Mouse (Mus musculus): ENCODE measurements around the gene Lif. TPM values are rescaled to one million over a fixed set of nuclear protein-coding genes. Genes with fewer than 3 reads are reported as not detected.

Lif gene
- polyA plus RNA-seq, 1 experiment from 2014 or later, result 0.65 TPM

DNA sequence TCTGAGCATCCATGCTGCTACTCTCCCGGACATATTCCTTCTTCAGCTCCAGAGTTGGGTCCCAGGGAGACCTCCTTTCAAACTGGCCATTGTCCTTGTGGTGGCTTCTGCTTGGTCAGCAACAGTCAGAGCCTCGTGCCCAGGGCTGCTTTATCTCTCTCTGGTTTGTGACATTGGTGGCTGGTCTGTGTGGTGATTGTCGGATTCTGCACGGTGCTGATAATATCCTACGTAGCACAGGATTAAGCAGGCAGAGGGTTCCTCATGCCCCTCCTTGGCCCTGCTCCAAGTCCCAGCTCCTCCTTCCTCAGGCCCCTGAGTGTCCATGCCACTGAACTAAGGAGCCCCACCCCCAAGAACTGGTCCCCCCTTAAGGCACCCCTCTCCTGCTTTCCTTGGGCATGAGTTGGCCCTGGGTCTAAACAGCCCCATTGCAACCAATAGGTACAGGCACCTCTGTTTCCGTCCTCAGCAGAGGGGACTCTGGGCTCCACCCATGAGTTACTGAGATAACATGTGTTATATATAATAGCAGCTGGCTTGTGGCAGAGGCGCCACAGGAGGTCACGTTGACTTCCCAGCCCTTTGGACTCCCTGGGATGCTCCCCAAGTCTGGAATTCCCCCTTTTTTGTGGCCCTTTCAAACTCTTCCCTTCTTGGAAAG lies 35.0 kb downstream of the Lif start:
- Histone ChIP-seq H3K9me3 (no peaks in the 10 kb centered on the region), H3K4me3 (replicated peaks) (no peak overlapping the region), H3K27me3 (replicated peaks) (no peaks in the 10 kb centered on the region), H3K4me1 (peaks cover 8% of the 10 kb centered on the region; the same call in 1 of the 2 replicates), H3K9ac (no peak overlapping the region), H3K4me2 (no peak overlapping the region), H3K36me3 (no peaks in the 10 kb centered on the region), H3K27ac (no peak overlapping the region)
- ATAC-seq (ENCODE audit: insufficient read depth, low FRiP score, low read depth), result peak; percentile 71; the same call in 1 of the 2 replicates
- 54% methylated on average over 8 of the region's 8 CpGs for WGBS

DNA sequence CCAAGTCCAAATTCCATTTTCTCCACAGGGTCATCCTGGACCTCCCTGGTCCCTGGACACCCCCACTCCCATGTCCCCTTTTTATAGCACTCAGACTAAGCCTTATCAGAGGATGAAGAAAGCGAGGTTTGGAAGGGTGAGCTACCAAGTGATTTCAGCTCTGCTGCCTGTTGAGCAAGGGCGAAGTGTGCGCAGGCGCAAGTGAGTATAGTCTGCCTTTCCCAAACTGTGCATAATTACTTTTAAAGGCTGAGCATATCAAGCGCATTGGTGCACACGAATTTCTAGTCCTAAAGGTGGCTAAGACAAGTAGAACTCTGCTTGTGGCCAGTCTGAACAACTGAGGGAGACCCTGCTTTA lies 35.5 kb downstream of the Lif start:
- WGBS, result 87% methylated on average over 6 of the region's 6 CpGs
- Histone ChIP-seq H3K9me3 (no peaks in the 10 kb centered on the region), H3K4me2 (no peak overlapping the region), H3K9ac (no peak overlapping the region), H3K4me1 (peaks cover 8% of the 10 kb centered on the region; the same call in 1 of the 2 replicates), H3K4me3 (replicated peaks) (no peak overlapping the region), H3K27ac (no peak overlapping the region), H3K36me3 (no peaks in the 10 kb centered on the region), H3K27me3 (replicated peaks) (no peaks in the 10 kb centered on the region)
- no peak for ATAC-seq (ENCODE audit: insufficient read depth, low FRiP score, low read depth)

DNA sequence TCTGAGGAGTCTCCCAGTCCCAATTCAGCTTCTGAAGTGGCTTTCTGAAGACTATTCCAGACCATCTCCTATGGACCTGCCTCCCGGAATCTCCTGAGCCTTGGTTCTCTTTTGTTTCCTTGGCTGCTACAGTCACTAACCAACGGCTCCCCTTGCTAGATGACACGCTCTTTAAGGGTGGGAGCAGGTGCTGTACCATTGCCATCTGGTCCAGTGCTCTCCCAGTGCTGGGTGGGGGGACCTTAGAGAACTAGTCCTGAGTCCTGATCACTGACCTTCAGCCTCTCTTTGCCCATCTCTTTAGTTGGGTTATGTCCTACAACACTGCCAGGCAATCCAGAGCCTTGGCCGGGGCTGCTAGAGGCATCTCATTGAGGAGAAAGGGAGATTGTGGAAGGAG lies 36.1 kb downstream of the Lif start:
- no peak overlapping the region for H3K4me3 ChIP-seq (replicated peaks)
- H3K4me1 ChIP-seq, result peaks cover 8% of the 10 kb centered on the region; the same call in 1 of the 2 replicates
- 83% methylated on average over 4 of the region's 4 CpGs for WGBS
- ATAC-seq (ENCODE audit: insufficient read depth, low FRiP score, low read depth), result no peak
- no peak overlapping the region for H3K9ac ChIP-seq
- H3K27ac ChIP-seq, result no peak overlapping the region
- H3K36me3 ChIP-seq, result no peaks in the 10 kb centered on the region
- no peaks in the 10 kb centered on the region for H3K9me3 ChIP-seq
- H3K27me3 ChIP-seq (replicated peaks), result no peaks in the 10 kb centered on the region
- H3K4me2 ChIP-seq, result no peak overlapping the region

DNA sequence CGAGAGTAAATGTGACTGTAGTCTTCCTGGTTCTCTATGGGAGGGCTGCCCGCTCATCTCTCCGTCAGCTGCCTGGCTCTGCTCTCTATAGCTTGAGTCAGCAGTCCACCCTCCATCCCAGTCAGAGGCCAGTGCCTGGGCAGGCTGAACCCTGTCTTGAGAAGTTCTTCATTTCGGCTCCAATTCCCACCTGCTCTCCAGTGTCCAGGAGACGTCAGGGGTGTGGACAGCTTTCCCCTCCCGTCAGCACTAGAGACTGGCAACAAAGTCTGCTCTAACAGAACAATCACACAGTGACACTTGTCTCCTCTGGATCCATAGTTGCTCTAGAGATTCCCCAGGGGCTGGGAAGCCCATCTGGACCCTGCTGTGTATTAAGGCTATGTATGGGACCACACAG lies 36.7 kb downstream of the Lif start:
- Histone ChIP-seq H3K36me3 (no peaks in the 10 kb centered on the region), H3K9me3 (no peaks in the 10 kb centered on the region), H3K27me3 (replicated peaks) (no peaks in the 10 kb centered on the region), H3K27ac (no peak overlapping the region), H3K9ac (no peak overlapping the region), H3K4me3 (replicated peaks) (no peak overlapping the region), H3K4me1 (peaks cover 10% of the 10 kb centered on the region), H3K4me2 (no peak overlapping the region)
- ATAC-seq (ENCODE audit: insufficient read depth, low FRiP score, low read depth), result no peak
- WGBS, result 79% methylated on average over 6 of the region's 6 CpGs

DNA sequence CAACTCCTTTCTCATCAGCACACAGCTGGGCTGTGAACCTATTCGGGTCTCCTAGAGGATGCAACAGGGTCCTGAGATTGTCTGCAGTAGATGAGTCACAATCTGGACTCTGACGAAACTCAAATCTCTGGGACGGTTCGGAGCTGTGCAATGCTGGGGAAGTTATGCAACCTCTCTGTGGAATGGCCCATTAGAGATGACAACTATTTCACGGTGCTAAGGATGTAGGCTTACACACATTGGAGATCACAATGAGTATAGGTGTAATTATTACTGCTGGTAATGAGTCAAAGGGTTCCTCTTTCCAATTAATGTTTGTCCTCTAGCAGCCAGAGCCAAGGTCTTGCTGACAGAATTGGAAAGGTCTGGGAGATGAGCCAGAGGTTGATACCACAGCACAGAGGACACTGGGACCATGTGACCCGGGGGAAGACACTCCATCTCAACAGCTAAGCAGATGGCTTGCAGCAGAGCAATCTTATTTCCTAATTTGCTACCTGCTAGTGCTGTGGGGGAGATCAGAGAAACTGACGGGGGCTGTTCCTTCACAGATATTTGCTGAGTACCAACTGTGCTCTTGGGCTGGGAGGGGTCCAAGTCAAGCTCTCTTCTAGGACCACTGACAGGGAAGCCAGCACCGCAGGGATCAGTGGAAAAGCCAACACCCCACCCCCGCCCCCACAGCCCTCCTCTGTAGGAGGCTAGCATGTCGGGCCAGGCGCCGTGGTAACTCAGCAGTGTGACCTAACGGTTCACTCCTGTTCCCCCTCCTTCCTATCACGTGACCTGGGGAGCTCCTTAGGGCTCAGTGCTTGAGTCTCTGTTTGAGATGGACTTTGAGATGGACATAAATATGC lies 37.4 kb downstream of the Lif start:
- Histone ChIP-seq H3K4me3 (replicated peaks) (no peak overlapping the region), H3K4me1 (peaks cover 16% of the 10 kb centered on the region), H3K9me3 (no peaks in the 10 kb centered on the region), H3K27me3 (replicated peaks) (no peaks in the 10 kb centered on the region), H3K36me3 (no peaks in the 10 kb centered on the region), H3K27ac (no peak overlapping the region), H3K4me2 (no peak overlapping the region), H3K9ac (no peak overlapping the region)
- 38% methylated on average over 14 of the region's 14 CpGs for WGBS
- no peak for ATAC-seq (ENCODE audit: insufficient read depth, low FRiP score, low read depth)

DNA sequence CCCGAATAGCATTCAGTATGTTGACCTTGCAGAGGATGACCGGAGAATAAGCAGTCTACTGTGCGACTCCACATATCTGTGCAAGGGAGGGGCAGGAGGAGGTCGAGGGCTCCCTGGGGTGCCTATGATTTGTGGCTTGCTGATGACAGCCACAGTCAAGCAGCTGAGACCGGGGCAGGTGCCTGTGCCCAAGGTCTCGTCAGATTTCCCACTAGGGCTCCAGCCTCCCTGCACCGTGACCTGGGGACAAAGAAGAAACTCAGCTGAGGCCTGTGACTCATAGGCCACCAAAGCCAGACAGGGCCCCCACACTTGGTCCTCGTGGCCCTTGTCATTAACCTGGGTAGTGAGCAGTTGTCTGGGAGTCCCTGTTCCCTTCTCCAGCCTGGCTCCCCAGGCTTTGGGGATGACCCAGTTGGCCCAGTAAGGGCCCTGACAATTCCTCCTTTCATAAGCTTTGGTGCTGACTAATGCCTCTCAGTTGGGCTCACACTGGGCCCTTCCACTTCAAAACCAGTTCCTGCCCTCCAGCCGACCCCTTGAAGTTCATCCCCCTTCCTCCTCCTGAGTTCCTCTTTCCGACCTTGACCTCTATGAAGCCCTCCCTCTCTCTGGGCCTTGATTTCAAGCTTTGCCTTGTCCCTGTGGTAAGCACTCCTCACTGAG lies 39.4 kb downstream of the Lif start:
- Histone ChIP-seq H3K9ac (no peak overlapping the region), H3K36me3 (no peaks in the 10 kb centered on the region), H3K4me3 (replicated peaks) (no peak overlapping the region), H3K27me3 (replicated peaks) (no peaks in the 10 kb centered on the region), H3K4me1 (peaks cover 16% of the 10 kb centered on the region), H3K9me3 (no peaks in the 10 kb centered on the region), H3K27ac (no peak overlapping the region), H3K4me2 (no peak overlapping the region)
- ATAC-seq (ENCODE audit: insufficient read depth, low FRiP score, low read depth), result no peak
- 67% methylated on average over 10 of the region's 10 CpGs for WGBS

DNA sequence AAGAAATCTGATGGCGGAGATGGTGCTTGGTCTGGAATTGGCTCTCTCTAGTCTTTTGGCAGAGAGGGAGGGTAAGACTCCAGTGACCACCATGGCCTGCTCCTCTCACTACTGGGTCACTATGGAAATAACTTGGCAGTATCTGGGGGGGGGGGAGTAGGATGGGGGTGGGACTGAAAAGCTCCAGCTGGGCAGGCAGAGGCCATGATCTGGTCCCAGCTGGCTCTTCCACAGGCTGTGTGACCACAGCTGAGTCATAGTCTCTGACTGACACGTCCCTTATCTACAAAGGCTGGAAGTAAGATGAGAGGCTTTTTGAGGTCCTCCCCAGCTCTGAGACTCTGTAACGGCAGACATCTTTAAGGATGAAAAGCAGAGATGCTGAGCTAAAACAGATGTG lies 40.4 kb downstream of the Lif start:
- Histone ChIP-seq H3K4me3 (replicated peaks) (no peak overlapping the region), H3K27me3 (replicated peaks) (no peaks in the 10 kb centered on the region), H3K9ac (no peak overlapping the region), H3K36me3 (no peaks in the 10 kb centered on the region), H3K4me1 (peaks cover 21% of the 10 kb centered on the region), H3K27ac (no peak overlapping the region), H3K9me3 (no peaks in the 10 kb centered on the region), H3K4me2 (no peak overlapping the region)
- 56% methylated on average over 3 of the region's 3 CpGs for WGBS
- no peak for ATAC-seq (ENCODE audit: insufficient read depth, low FRiP score, low read depth)

DNA sequence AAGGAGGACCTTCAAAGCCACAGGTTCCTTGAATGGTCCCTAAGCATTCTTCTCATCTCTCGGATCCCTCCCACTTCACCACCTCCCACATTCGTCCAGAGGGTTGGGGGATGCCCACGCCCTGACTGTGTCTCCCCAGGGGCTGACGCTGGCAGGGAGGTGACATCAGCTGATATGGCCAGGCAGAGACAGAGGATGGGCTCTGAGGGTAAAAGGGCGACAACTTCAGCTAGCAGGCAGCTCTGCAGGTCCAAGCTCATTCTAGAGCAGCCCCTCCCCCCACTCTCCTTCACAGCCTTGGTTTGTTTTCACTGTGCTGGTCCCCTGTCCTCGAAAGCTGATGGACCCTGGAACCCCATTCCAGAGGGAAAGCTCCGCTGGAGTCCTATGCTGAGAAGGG lies 41.3 kb downstream of the Lif start:
- Histone ChIP-seq H3K4me3 (replicated peaks) (no peak overlapping the region), H3K36me3 (no peaks in the 10 kb centered on the region), H3K4me2 (no peak overlapping the region), H3K4me1 (peaks cover 24% of the 10 kb centered on the region), H3K9ac (no peak overlapping the region), H3K27me3 (replicated peaks) (no peaks in the 10 kb centered on the region), H3K9me3 (no peaks in the 10 kb centered on the region), H3K27ac (no peak overlapping the region)
- ATAC-seq (ENCODE audit: insufficient read depth, low FRiP score, low read depth), result no peak
- WGBS, result 32% methylated on average over 7 of the region's 7 CpGs

DNA sequence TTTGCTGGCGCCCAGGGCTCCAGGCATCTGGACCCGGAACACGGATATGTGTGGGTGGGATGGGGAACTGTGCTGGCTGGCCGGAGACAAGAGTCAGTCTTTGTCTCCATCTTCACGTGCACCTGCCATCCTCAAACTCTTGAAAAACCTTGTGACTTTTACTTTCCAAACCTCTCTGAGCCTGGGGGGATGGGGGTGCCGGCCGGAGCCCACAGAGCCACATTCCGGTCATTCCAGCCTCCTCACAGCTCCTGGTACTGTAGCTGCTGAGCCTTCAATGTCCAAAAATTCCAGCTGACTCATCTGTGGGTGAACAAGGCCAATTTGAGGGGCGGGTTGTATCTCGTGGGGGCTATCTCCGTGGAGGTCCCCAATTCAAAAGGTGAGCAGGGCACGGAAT lies 41.8 kb downstream of the Lif start:
- H3K9ac ChIP-seq, result no peak overlapping the region
- H3K27me3 ChIP-seq (replicated peaks), result no peaks in the 10 kb centered on the region
- WGBS, result 31% methylated on average over 12 of the region's 12 CpGs
- H3K4me3 ChIP-seq (replicated peaks), result no peak overlapping the region
- H3K4me2 ChIP-seq, result no peak overlapping the region
- no peak overlapping the region for H3K27ac ChIP-seq
- H3K9me3 ChIP-seq, result no peaks in the 10 kb centered on the region
- no peaks in the 10 kb centered on the region for H3K36me3 ChIP-seq
- peaks cover 24% of the 10 kb centered on the region for H3K4me1 ChIP-seq
- no peak for ATAC-seq (ENCODE audit: insufficient read depth, low FRiP score, low read depth)

- H3K4me3 ChIP-seq (replicated peaks), result no peak overlapping the region
- 63% methylated on average over 14 of the region's 14 CpGs for WGBS
These were observed 42.5 kb downstream of the Lif start for GRCm38 (mm10) chr11:4299735-4300474.

DNA sequence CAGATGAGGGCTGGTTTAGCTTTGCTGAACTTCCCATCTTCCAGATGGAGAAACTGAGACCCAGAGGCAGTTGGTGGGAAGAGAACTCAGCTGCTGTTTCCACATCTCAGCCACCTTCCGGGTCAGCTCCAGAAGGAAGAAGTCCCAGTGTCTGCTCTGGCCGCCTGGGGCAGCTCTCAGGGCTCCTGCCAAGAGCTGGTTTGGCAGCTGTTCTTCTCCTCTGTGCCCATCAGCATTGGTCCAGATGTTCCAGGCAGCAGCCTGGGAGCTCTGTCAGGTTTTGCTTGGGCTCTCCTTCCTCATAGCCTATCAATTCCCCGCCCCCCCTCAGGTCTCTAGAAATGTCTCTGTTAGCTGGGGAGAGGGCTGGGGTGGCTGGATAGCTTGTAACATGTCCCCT lies 43.3 kb downstream of the Lif start:
- Histone ChIP-seq H3K9me3 (no peaks in the 10 kb centered on the region), H3K4me1 (peaks cover 18% of the 10 kb centered on the region; the same call in 1 of the 2 replicates), H3K4me3 (replicated peaks) (no peak overlapping the region), H3K27ac (no peak overlapping the region), H3K36me3 (no peaks in the 10 kb centered on the region), H3K9ac (no peak overlapping the region), H3K27me3 (replicated peaks) (no peaks in the 10 kb centered on the region), H3K4me2 (no peak overlapping the region)
- WGBS, result 77% methylated on average over 3 of the region's 3 CpGs
- no peak for ATAC-seq (ENCODE audit: insufficient read depth, low FRiP score, low read depth)

More at GRCm38 (mm10) chr11:4299735-4300474, 42.5 kb downstream of the Lif start:
- ATAC-seq (ENCODE audit: insufficient read depth, low FRiP score, low read depth), result no peak
- Histone ChIP-seq H3K27me3 (replicated peaks) (no peaks in the 10 kb centered on the region), H3K9ac (no peak overlapping the region), H3K27ac (no peak overlapping the region), H3K4me2 (no peak overlapping the region), H3K36me3 (no peaks in the 10 kb centered on the region), H3K9me3 (no peaks in the 10 kb centered on the region), H3K4me1 (peaks cover 21% of the 10 kb centered on the region)

All from stomach, embryonic 15.5 days (tissue).